Mouse (Mus musculus): Measurements from ENCODE around the gene Ugt1a2. TPM values are rescaled to one million over a fixed set of nuclear protein-coding genes. Genes with fewer than 3 reads are reported as not detected.
"Not testable (repeated sequence)": the region's sequence is repeated elsewhere in the genome, so short reads cannot be mapped to it uniquely, and the experiment has no call there.

Ugt1a2 gene
- polyA plus RNA-seq (2014; fragmentation: Nextera tagmentation; extraction: Ambion mirVana): not detected in 2 replicates

DNA sequence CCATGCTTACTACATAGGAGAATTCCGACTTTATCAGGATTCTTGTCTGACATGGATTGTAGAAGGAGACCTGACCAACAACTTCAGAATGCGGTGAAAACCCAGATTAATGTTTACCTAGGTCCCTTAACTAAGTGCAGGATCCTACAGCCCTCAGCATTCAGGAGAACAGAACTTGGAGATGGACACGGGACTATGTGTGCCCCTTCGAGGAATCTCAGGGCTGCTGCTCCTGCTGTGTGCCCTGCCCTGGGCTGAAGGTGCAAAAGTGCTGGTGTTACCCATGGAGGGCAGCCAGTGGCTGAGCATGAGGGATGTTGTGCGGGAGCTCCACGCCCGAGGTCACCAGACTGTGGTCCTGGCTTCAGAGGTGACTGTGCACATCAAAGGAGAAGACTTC, at the start of gene Ugt1a2:
Ugt1a2 (plus strand) TSS at position 146 of the 400 bp plus-strand sequence.
- no peaks in the 10 kb centered on the region for H3K4me1 ChIP-seq (ENCODE audit: control insufficient read depth, insufficient read depth, low read length)
- no peaks in the 10 kb centered on the region for H3K27me3 ChIP-seq (ENCODE audit: control insufficient read depth, insufficient read depth, low read length)
- no peak within 1 kb of the TSS for H3K27ac ChIP-seq (ENCODE audit: low read depth, low read length)
- H3K36me3 ChIP-seq (ENCODE audit: control insufficient read depth, insufficient read depth, low read length): no peaks in the 10 kb centered on the region
- no peaks in the 10 kb centered on the region for H3K9me3 ChIP-seq (replicated peaks; ENCODE audit: control insufficient read depth, low read length)
- whole genome bisulfite sequencing (ENCODE audit: insufficient replicate concordance): 75% methylated on average over 7 of the region's 7 CpGs
- H3K9ac ChIP-seq (ENCODE audit: low read depth, low read length): no peak within 1 kb of the TSS
- no peak within 1 kb of the TSS for H3K4me3 ChIP-seq (ENCODE audit: low read depth, low read length)
- no peak for ATAC-seq (replicated peaks; ENCODE audit: insufficient number of reproducible peaks, low FRiP score, low TSS enrichment)
- no peak within 1 kb of the TSS for H3K4me2 ChIP-seq

DNA sequence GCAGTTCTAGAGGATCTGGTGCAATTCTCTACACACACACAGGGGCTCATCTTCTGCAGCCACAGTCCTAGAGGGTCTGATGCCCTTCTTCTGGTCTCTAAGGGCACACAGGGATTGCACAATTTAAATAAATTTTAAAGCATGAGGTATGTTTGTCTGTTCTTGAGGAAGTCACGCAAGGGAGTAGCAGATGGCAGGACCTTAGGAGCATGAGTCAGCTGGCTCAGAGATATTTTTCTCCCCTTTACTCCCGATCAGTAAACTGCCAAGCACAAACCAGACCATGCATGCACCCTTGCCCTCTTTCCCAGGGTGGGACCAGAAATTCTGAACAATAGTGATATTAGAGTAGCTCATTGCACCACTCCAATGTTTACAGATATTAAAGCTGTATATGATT, 42.0 kb upstream of the Ugt1a2 start:
- Histone ChIP-seq H3K4me1 (ENCODE audit: control insufficient read depth, insufficient read depth, low read length) (no peaks in the 10 kb centered on the region), H3K36me3 (ENCODE audit: control insufficient read depth, insufficient read depth, low read length) (no peaks in the 10 kb centered on the region), H3K4me3 (ENCODE audit: low read depth, low read length) (no peak overlapping the region), H3K27ac (ENCODE audit: low read depth, low read length) (no peak overlapping the region), H3K9me3 (replicated peaks; ENCODE audit: control insufficient read depth, low read length) (no peaks in the 10 kb centered on the region), H3K27me3 (ENCODE audit: control insufficient read depth, insufficient read depth, low read length) (no peaks in the 10 kb centered on the region), H3K9ac (ENCODE audit: low read depth, low read length) (no peak overlapping the region), H3K4me2 (no peak overlapping the region)
- no peak for ATAC-seq (replicated peaks; ENCODE audit: insufficient number of reproducible peaks, low FRiP score, low TSS enrichment)
- WGBS (ENCODE audit: insufficient replicate concordance): 81% methylated on average over 2 of the region's 2 CpGs

- Histone ChIP-seq H3K4me1 (ENCODE audit: control insufficient read depth, insufficient read depth, low read length) (no peaks in the 10 kb centered on the region), H3K27me3 (ENCODE audit: control insufficient read depth, insufficient read depth, low read length) (no peaks in the 10 kb centered on the region), H3K9me3 (replicated peaks; ENCODE audit: control insufficient read depth, low read length) (no peaks in the 10 kb centered on the region), H3K9ac (ENCODE audit: low read depth, low read length) (no peak within 1 kb of the TSS), H3K36me3 (ENCODE audit: control insufficient read depth, insufficient read depth, low read length) (no peaks in the 10 kb centered on the region), H3K4me3 (ENCODE audit: low read depth, low read length) (no peak within 1 kb of the TSS), H3K4me2 (no peak within 1 kb of the TSS), H3K27ac (ENCODE audit: low read depth, low read length) (no peak within 1 kb of the TSS)
- ATAC-seq (replicated peaks; ENCODE audit: insufficient number of reproducible peaks, low FRiP score, low TSS enrichment): no peak
- WGBS (ENCODE audit: insufficient replicate concordance): 74% methylated on average over 5 of the region's 5 CpGs
Measured at GRCm38 (mm10) chr1:88165711-88166110, 34.7 kb upstream of the Ugt1a2 start, which contains the start of gene Ugt1a5. TSS of gene Ugt1a5 (plus strand) at chr1:88166012.

DNA sequence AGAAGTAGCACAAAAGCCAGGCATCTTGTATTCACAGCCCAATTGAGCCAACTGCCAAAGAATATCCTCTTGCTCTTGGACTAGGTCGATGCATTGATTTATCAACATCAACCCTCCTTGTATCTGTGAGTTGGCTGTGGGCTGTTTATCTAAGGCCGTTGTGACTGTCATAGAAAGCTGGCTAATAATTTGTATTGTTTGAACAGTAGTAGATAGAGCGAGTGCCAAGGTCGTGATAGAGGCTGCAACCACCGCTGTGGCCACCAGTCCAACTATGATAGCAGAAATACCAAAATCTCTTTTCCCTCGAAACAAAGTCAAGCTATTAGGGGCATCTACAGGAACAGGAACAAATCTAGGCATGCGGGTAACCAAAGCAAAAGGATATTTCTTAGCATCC, 28.2 kb upstream of the Ugt1a2 start:
- H3K4me2 ChIP-seq; H3K9ac ChIP-seq (ENCODE audit: low read depth, low read length); H3K36me3 ChIP-seq (ENCODE audit: control insufficient read depth, insufficient read depth, low read length); H3K27ac ChIP-seq (ENCODE audit: low read depth, low read length); H3K27me3 ChIP-seq (ENCODE audit: control insufficient read depth, insufficient read depth, low read length); ATAC-seq (replicated peaks; ENCODE audit: insufficient number of reproducible peaks, low FRiP score, low TSS enrichment); H3K4me3 ChIP-seq (ENCODE audit: low read depth, low read length); H3K9me3 ChIP-seq (replicated peaks; ENCODE audit: control insufficient read depth, low read length); H3K4me1 ChIP-seq (ENCODE audit: control insufficient read depth, insufficient read depth, low read length): not testable (repeated sequence)
- 81% methylated on average over 5 of the region's 7 CpGs for WGBS (ENCODE audit: insufficient replicate concordance)

DNA sequence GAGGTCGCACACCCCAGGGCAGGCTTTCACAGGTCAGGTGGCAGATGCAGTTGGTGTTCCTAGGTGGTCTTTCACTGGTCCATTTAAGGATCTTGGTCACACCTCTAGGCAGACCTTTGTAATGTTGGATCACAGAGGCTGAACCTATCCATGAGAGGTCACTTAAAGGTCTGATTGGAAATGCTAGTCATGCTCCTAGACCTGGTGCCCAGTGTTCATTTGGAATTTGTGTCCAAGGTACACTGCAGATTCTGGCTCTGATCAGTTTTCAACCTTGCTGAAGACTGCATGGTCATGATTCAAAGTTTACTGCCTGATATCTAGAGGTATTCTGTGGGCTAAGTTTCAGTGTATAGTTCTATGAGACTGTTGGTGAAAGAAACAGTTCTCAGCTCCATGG, 20.7 kb upstream of the Ugt1a2 start:
- H3K27me3 ChIP-seq (ENCODE audit: control insufficient read depth, insufficient read depth, low read length): no peaks in the 10 kb centered on the region
- no peaks in the 10 kb centered on the region for H3K4me1 ChIP-seq (ENCODE audit: control insufficient read depth, insufficient read depth, low read length)
- no peak overlapping the region for H3K4me3 ChIP-seq (ENCODE audit: low read depth, low read length)
- 79% methylated on average over 1 of the region's 1 CpGs for WGBS (ENCODE audit: insufficient replicate concordance)
- ATAC-seq (replicated peaks; ENCODE audit: insufficient number of reproducible peaks, low FRiP score, low TSS enrichment): no peak
- no peak overlapping the region for H3K27ac ChIP-seq (ENCODE audit: low read depth, low read length)
- H3K9me3 ChIP-seq (replicated peaks; ENCODE audit: control insufficient read depth, low read length): peaks cover 3% of the 10 kb centered on the region; the same call in 1 of the 2 replicates
- H3K9ac ChIP-seq (ENCODE audit: low read depth, low read length): no peak overlapping the region
- H3K4me2 ChIP-seq: no peak overlapping the region
- no peaks in the 10 kb centered on the region for H3K36me3 ChIP-seq (ENCODE audit: control insufficient read depth, insufficient read depth, low read length)

- H3K4me3 ChIP-seq (ENCODE audit: low read depth, low read length): no peak overlapping the region
- H3K9ac ChIP-seq (ENCODE audit: low read depth, low read length): no peak overlapping the region
- H3K36me3 ChIP-seq (ENCODE audit: control insufficient read depth, insufficient read depth, low read length): no peaks in the 10 kb centered on the region
- H3K27ac ChIP-seq (ENCODE audit: low read depth, low read length): no peak overlapping the region
- WGBS (ENCODE audit: insufficient replicate concordance): 78% methylated on average over 5 of the region's 5 CpGs
- no peaks in the 10 kb centered on the region for H3K27me3 ChIP-seq (ENCODE audit: control insufficient read depth, insufficient read depth, low read length)
- no peaks in the 10 kb centered on the region for H3K4me1 ChIP-seq (ENCODE audit: control insufficient read depth, insufficient read depth, low read length)
- H3K9me3 ChIP-seq (replicated peaks; ENCODE audit: control insufficient read depth, low read length): no peaks in the 10 kb centered on the region
- no peak overlapping the region for H3K4me2 ChIP-seq
- no peak for ATAC-seq (replicated peaks; ENCODE audit: insufficient number of reproducible peaks, low FRiP score, low TSS enrichment)
Measured at GRCm38 (mm10) chr1:88186325-88186935, 14.0 kb upstream of the Ugt1a2 start.

- no peak for ATAC-seq (replicated peaks; ENCODE audit: insufficient number of reproducible peaks, low FRiP score, low TSS enrichment)
- no peaks in the 10 kb centered on the region for H3K9me3 ChIP-seq (replicated peaks; ENCODE audit: control insufficient read depth, low read length)
- no peak overlapping the region for H3K9ac ChIP-seq (ENCODE audit: low read depth, low read length)
- no peak overlapping the region for H3K4me2 ChIP-seq
- no peak overlapping the region for H3K27ac ChIP-seq (ENCODE audit: low read depth, low read length)
- no peaks in the 10 kb centered on the region for H3K36me3 ChIP-seq (ENCODE audit: control insufficient read depth, insufficient read depth, low read length)
- no peak overlapping the region for H3K4me3 ChIP-seq (ENCODE audit: low read depth, low read length)
- 0 out of 2 replicates have a peak, but pooled peaks cover 2% of the 10 kb centered on the region for H3K27me3 ChIP-seq (ENCODE audit: control insufficient read depth, insufficient read depth, low read length)
- no peaks in the 10 kb centered on the region for H3K4me1 ChIP-seq (ENCODE audit: control insufficient read depth, insufficient read depth, low read length)
- 61% methylated on average over 3 of the region's 3 CpGs for WGBS (ENCODE audit: insufficient replicate concordance)
Measured at GRCm38 (mm10) chr1:88192136-88192535, 8.3 kb upstream of the Ugt1a2 start.

GRCm38 (mm10) chr1:88195687-88196086, 4.7 kb upstream of the Ugt1a2 start:
- Histone ChIP-seq H3K27me3 (ENCODE audit: control insufficient read depth, insufficient read depth, low read length) (0 out of 2 replicates have a peak, but pooled peaks cover 2% of the 10 kb centered on the region), H3K4me3 (ENCODE audit: low read depth, low read length) (no peak overlapping the region), H3K4me1 (ENCODE audit: control insufficient read depth, insufficient read depth, low read length) (no peaks in the 10 kb centered on the region), H3K27ac (ENCODE audit: low read depth, low read length) (no peak overlapping the region), H3K4me2 (no peak overlapping the region), H3K36me3 (ENCODE audit: control insufficient read depth, insufficient read depth, low read length) (no peaks in the 10 kb centered on the region), H3K9ac (ENCODE audit: low read depth, low read length) (no peak overlapping the region), H3K9me3 (replicated peaks; ENCODE audit: control insufficient read depth, low read length) (no peaks in the 10 kb centered on the region)
- ATAC-seq (replicated peaks; ENCODE audit: insufficient number of reproducible peaks, low FRiP score, low TSS enrichment): no peak
- WGBS (ENCODE audit: insufficient replicate concordance): 94% methylated on average over 1 of the region's 1 CpGs

- Histone ChIP-seq H3K27ac (ENCODE audit: low read depth, low read length) (no peak overlapping the region), H3K4me1 (ENCODE audit: control insufficient read depth, insufficient read depth, low read length) (no peaks in the 10 kb centered on the region), H3K27me3 (ENCODE audit: control insufficient read depth, insufficient read depth, low read length) (0 out of 2 replicates have a peak, but pooled peaks cover 2% of the 10 kb centered on the region), H3K4me2 (no peak overlapping the region), H3K9me3 (replicated peaks; ENCODE audit: control insufficient read depth, low read length) (no peaks in the 10 kb centered on the region), H3K36me3 (ENCODE audit: control insufficient read depth, insufficient read depth, low read length) (no peaks in the 10 kb centered on the region), H3K4me3 (ENCODE audit: low read depth, low read length) (no peak overlapping the region), H3K9ac (ENCODE audit: low read depth, low read length) (no peak overlapping the region)
- ATAC-seq (replicated peaks; ENCODE audit: insufficient number of reproducible peaks, low FRiP score, low TSS enrichment): no peak
- 71% methylated on average over 3 of the region's 3 CpGs for WGBS (ENCODE audit: insufficient replicate concordance)
Measured at GRCm38 (mm10) chr1:88197443-88197842, 3.0 kb upstream of the Ugt1a2 start.

Measured in heart, embryonic 11.5 days (tissue).